Mouse (Mus musculus): ENCODE measurements at regions not wholly inside any gene's neighbourhood (a gene's known extent, or its start where the extent isn't known, plus 50 kb on each side); places are given as distances from the start of the nearest gene placed in this dataset.

DNA sequence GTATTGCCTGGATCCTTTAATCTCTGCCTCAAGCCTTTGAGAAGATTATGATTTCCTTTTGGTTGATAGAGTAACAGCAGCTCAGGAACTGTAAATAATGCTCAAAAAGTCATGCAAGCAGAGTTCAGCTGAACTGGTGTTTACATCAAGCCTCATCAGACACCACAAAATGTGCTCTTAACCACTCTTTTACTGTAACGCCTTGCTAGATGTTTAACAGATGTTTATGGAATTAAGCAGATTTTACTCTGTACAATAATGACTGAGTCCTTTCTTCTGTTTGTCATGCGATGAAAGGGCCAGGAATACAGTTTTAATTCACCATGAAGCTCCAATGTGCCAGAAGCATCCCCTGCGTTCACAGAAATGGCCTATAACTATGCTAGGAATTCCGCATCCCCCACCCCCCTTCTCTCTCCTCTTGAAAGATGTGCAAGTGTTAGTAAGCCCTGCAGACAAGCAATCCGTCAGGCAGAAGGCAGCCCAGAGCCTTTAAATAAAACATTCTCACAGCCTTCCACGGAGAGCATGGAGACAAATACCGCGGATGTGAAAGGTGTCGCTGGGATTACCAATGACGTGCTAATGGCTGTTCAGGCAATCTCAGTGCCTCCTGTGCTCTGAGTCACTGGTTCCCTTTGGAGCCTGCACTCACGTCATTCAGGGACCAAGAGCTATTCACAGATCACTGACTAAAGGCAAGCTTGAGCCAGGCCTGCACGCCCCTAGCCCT is 453.3 kb upstream of the Kif18a start:
- TF ChIP-seq CTCF (IDR thresholded peaks at IDR 0.05) (no peak), EP300 (IDR thresholded peaks at IDR 0.05) (no peak)

All from lung, postnatal 0 days (tissue).